Mouse (Mus musculus) testis, adult 2 months (tissue): ENCODE data around the gene Dgkg. TPM values are rescaled to one million over a fixed set of nuclear protein-coding genes. Genes with fewer than 3 reads are reported as not detected.

Experiments used
- H3K27ac ChIP-seq: fragments of 200-500 bp; 2 replicates; pipeline ENCODE4 v1.5.1; 2012; ENCODE audit warnings: low read depth, low read length; ENCODE audit not compliant: control insufficient read depth, insufficient read depth
- H3K27me3 ChIP-seq: fragments of 200-500 bp; 2 replicates; pipeline ENCODE4 v1.6.1; 2012; ENCODE audit warnings: mild to moderate bottlenecking, low read length, moderate library complexity; ENCODE audit not compliant: control insufficient read depth, insufficient read depth
- H3K36me3 ChIP-seq: fragments of 200-500 bp; 2 replicates; pipeline ENCODE4 v1.6.1; 2012; ENCODE audit warnings: mild to moderate bottlenecking, low read length; ENCODE audit not compliant: control insufficient read depth, insufficient read depth
- H3K4me1 ChIP-seq: fragments of 200-500 bp; 2 replicates; pipeline ENCODE4 v1.6.1; 2012; ENCODE audit warnings: low read length; ENCODE audit not compliant: control insufficient read depth, insufficient read depth
- H3K4me3 ChIP-seq: fragments of 200-500 bp; 2 replicates; pipeline ENCODE4 v1.5.1; 2012; ENCODE audit warnings: low read depth, mild to moderate bottlenecking, low read length, moderate library complexity, mixed read lengths; ENCODE audit not compliant: control insufficient read depth
- CTCF ChIP-seq: fragments of 200-500 bp; IDR thresholded peaks from 2 replicates; pipeline ENCODE4 v1.5.1; 2012; ENCODE audit warnings: low read depth, mild to moderate bottlenecking, inconsistent platforms, low read length, moderate library complexity; ENCODE audit not compliant: control insufficient read depth, insufficient read depth, insufficient replicate concordance
- POLR2A ChIP-seq: fragments of 200-500 bp; IDR thresholded peaks from 2 replicates; pipeline ENCODE4 v1.6.1; 2012; ENCODE audit warnings: low read depth, mild to moderate bottlenecking, inconsistent platforms, low read length, moderate library complexity; ENCODE audit not compliant: control insufficient read depth
- polyA plus RNA-seq: library from polyadenylated mRNA; depleted of rRNA; stranded (reverse); fragments of >200 nt; gene quantifications from 2 replicates; pipeline ENCODE4 v1.2.3, GENCODE M21; 2012

Dgkg gene
- polyA plus RNA-seq, 1 experiment, result 0.09 TPM

DNA sequence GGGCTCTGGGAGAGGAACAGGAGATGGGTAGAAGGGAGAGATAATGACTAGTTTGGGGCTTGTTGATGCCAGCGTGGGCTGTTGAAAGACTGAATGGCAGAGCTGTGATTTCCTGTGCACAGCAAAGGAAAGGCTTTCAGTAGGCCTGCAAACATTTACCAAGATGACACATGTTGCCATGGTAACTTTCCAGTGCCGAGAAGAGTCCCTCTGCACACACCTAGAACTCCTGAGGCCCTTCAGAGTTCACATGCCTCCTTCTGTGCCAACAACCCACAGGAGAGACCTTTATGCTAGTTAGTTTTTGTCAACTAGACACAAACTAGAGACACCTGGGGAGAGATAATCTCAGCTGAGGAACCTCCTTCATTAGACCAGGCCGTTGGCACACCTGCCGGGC, 163.6 kb downstream of the Dgkg start:
- Histone ChIP-seq H3K4me3 (no peak overlapping the region), H3K36me3 (no peaks in the 10 kb centered on the region)
- no peak for TF ChIP-seq CTCF
- no peak for TF ChIP-seq POLR2A

GRCm38 (mm10) chr16:22491446-22492166, 165.4 kb downstream of the Dgkg start:
- no peaks in the 10 kb centered on the region for H3K4me1 ChIP-seq
- no peak for TF ChIP-seq CTCF
- no peak for TF ChIP-seq POLR2A
- H3K27me3 ChIP-seq, result no peaks in the 10 kb centered on the region
- H3K4me3 ChIP-seq, result no peak overlapping the region
- no peaks in the 10 kb centered on the region for H3K36me3 ChIP-seq
- H3K27ac ChIP-seq, result no peak overlapping the region

More for the DNA sequence above, 163.6 kb downstream of the Dgkg start:
- Histone ChIP-seq H3K27ac (no peak overlapping the region), H3K27me3 (no peaks in the 10 kb centered on the region), H3K4me1 (no peaks in the 10 kb centered on the region)

GRCm38 (mm10) chr16:22483900-22484299, 173.1 kb downstream of the Dgkg start:
- Histone ChIP-seq H3K27ac (no peak overlapping the region), H3K4me1 (no peaks in the 10 kb centered on the region), H3K36me3 (no peaks in the 10 kb centered on the region), H3K4me3 (no peak overlapping the region), H3K27me3 (no peaks in the 10 kb centered on the region)
- no peak for TF ChIP-seq CTCF

GRCm38 (mm10) chr16:22479322-22479721, 177.7 kb downstream of the Dgkg start:
- Histone ChIP-seq H3K4me3 (no peak overlapping the region), H3K27ac (no peak overlapping the region), H3K36me3 (no peaks in the 10 kb centered on the region), H3K27me3 (no peaks in the 10 kb centered on the region), H3K4me1 (no peaks in the 10 kb centered on the region)
- TF ChIP-seq CTCF, result no peak

GRCm38 (mm10) chr16:22471728-22472127, 185.3 kb downstream of the Dgkg start:
- Histone ChIP-seq H3K4me3 (no peak overlapping the region), H3K27ac (no peak overlapping the region), H3K27me3 (no peaks in the 10 kb centered on the region), H3K4me1 (peaks cover 4% of the 10 kb centered on the region; the same call in 1 of the 2 replicates), H3K36me3 (no peaks in the 10 kb centered on the region)
- no peak for TF ChIP-seq POLR2A
- TF ChIP-seq CTCF, result no peak

DNA sequence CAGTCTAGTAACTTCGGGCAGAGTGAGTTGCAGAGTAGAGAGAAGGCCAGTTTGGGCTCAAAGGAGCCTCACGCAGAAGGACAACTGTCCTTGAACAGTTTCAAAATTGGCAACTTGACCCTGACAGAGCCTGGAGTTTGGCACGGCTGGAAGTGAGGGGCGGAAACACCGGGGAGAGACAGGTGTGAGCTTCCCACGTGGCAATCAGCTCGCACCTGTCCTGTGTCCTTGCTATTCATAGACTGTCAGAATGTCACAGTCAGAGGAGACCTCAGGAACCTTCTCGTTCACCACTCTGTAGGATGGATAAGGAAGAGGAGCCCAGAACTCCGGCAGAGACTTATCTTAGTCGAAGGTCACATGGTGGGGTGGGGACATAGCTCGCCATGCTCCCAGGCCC, 187.6 kb downstream of the Dgkg start:
- no peak overlapping the region for H3K4me3 ChIP-seq
- TF ChIP-seq POLR2A (no peak), CTCF (no peak)
- H3K36me3 ChIP-seq, result no peaks in the 10 kb centered on the region

GRCm38 (mm10) chr16:22467111-22467510, 189.9 kb downstream of the Dgkg start:
- TF ChIP-seq POLR2A (no peak), CTCF (no peak)
- H3K4me3 ChIP-seq, result no peak overlapping the region
- H3K27ac ChIP-seq, result no peak overlapping the region
- no peaks in the 10 kb centered on the region for H3K36me3 ChIP-seq
- H3K4me1 ChIP-seq, result peaks cover 4% of the 10 kb centered on the region; the same call in 1 of the 2 replicates
- H3K27me3 ChIP-seq, result no peaks in the 10 kb centered on the region

More for the DNA sequence above, 187.6 kb downstream of the Dgkg start:
- no peaks in the 10 kb centered on the region for H3K27me3 ChIP-seq
- peaks cover 4% of the 10 kb centered on the region; the same call in 1 of the 2 replicates for H3K4me1 ChIP-seq
- peak overlapping the region; percentile 73 for H3K27ac ChIP-seq
